Mouse (Mus musculus) stomach, postnatal 0 days (tissue): Measurements from ENCODE around the gene Cryl1.

Experiments
- CTCF ChIP-seq: IDR thresholded peaks from 2 replicates; pipeline ENCODE4 v1.5.1; 2016; ENCODE audit warnings: antibody characterized with exemption, low read depth, mild to moderate bottlenecking, moderate library complexity
- EP300 ChIP-seq: optimal IDR thresholded peaks from 2 replicates; pipeline ENCODE3; 2016; ENCODE audit warnings: antibody characterized with exemption

DNA sequence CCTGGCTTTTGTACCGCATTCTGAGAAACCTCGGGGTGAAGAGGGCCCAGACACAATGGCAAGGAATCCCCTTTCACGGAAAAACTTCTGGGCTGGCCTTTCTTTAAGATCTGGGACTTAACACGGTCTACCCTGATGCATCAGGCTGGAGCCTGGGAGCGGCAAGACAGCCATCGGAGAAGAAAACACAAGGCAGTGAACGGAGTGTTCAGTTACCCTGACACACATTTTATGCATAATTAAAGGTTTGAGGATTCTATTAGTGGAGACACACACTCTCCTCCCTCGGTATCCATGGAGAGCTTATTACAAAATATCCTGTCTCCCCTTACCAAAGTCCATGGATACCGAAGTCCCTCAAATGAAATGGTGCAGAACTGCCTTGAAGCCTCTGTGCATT is 109.2 kb downstream of the Cryl1 start:
- TF ChIP-seq CTCF (no peak), EP300 (no peak)
